ENCODE assay signal across 8 mouse cellular contexts in the genomic region with DNA sequence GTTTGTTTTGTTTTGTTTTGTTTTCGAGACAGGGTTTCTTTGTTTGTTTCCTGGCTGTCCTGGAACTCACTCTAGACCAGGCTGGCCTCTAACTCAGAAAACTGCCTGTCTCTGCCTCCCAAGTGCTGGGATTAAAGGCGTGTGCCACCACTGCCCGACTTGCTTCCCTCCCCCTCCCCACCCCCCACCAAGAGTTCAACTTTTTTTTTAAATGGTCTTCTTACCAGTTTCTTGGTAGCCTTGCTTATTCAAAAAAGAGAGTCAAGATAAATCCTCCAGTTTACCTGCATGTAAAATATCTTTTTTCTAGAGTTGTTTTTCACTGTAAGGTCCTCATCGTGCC. TPM values are rescaled to one million over a fixed set of nuclear protein-coding genes. Genes with fewer than 3 reads are reported as not detected.
DNase-seq lines count a peak whose midpoint lies in the region; ATAC-seq and TF ChIP-seq lines count a peak whose summit lies in the region.

No protein-coding gene starts in this region.

- H3K4me1 ChIP-seq in kidney, embryonic 14.5 days (ENCODE audit: control insufficient read depth, insufficient read depth, low read length) = peaks cover 6% of the 10 kb centered on the region
- 0 out of 2 replicates have a peak, but pooled peaks cover 2% of the 10 kb centered on the region for H3K4me1 ChIP-seq in bone marrow, adult 2 months (ENCODE audit: control insufficient read depth, insufficient read depth, low read length)
- H3K4me1 ChIP-seq in hindbrain, embryonic 14.5 days (replicated peaks; ENCODE audit: control insufficient read depth, insufficient read depth, low read length) = peaks cover 9% of the 10 kb centered on the region
- H3K4me1 ChIP-seq in midbrain, embryonic 14.5 days (ENCODE audit: control insufficient read depth, insufficient read depth, low read length) = peaks cover 8% of the 10 kb centered on the region

- H3K36me3 ChIP-seq in kidney, embryonic 14.5 days (ENCODE audit: control insufficient read depth, insufficient read depth, low read length) = peaks cover 36% of the 10 kb centered on the region
- H3K36me3 ChIP-seq in hindbrain, embryonic 14.5 days (replicated peaks; ENCODE audit: control insufficient read depth, insufficient read depth) = peaks cover 32% of the 10 kb centered on the region
- peaks cover 29% of the 10 kb centered on the region for H3K36me3 ChIP-seq in midbrain, embryonic 14.5 days (ENCODE audit: control insufficient read depth, insufficient read depth, low read length)

- no peaks in the 10 kb centered on the region for H3K27me3 ChIP-seq in kidney, embryonic 14.5 days (ENCODE audit: control insufficient read depth, insufficient read depth, low read length)
- H3K27me3 ChIP-seq in hindbrain, embryonic 14.5 days (ENCODE audit: control insufficient read depth, insufficient read depth, low read length) = no peaks in the 10 kb centered on the region
- H3K27me3 ChIP-seq in midbrain, embryonic 14.5 days (ENCODE audit: control insufficient read depth, insufficient read depth, low read length) = no peaks in the 10 kb centered on the region

- H3K27ac ChIP-seq in kidney, embryonic 14.5 days (ENCODE audit: low read depth, low read length) = no peak overlapping the region
- no peak overlapping the region for H3K27ac ChIP-seq in bone marrow, adult 2 months (ENCODE audit: control insufficient read depth, insufficient read depth, low read depth, low read length, poor library complexity)
- no peak overlapping the region for H3K27ac ChIP-seq in hindbrain, embryonic 14.5 days
- H3K27ac ChIP-seq in midbrain, embryonic 14.5 days (replicated peaks; ENCODE audit: low read depth, low read length) = no peak overlapping the region

- H3K4me3 ChIP-seq in kidney, embryonic 14.5 days (ENCODE audit: low read length) = peak overlapping the region; percentile 95
- peak overlapping the region; percentile 77 for H3K4me3 ChIP-seq in bone marrow, adult 2 months (replicated peaks; ENCODE audit: control insufficient read depth, low read depth, low read length)
- peak overlapping the region; percentile 85 for H3K4me3 ChIP-seq in hindbrain, embryonic 14.5 days (replicated peaks; ENCODE audit: low read length)
- peak overlapping the region; percentile 92 for H3K4me3 ChIP-seq in midbrain, embryonic 14.5 days (replicated peaks; ENCODE audit: low read depth, low read length)

- peaks cover 10% of the 10 kb centered on the region for H3K9me3 ChIP-seq in kidney, embryonic 14.5 days (ENCODE audit: control insufficient read depth, low read length)
- 0 out of 2 replicates have a peak, but pooled peaks cover 2% of the 10 kb centered on the region for H3K9me3 ChIP-seq in hindbrain, embryonic 14.5 days (ENCODE audit: control insufficient read depth, low read length)
- H3K9me3 ChIP-seq in midbrain, embryonic 14.5 days (ENCODE audit: control insufficient read depth, low read length) = no peaks in the 10 kb centered on the region; the same call in 1 of the 2 replicates

- 18% methylated on average over 4 of the region's 4 CpGs for WGBS in kidney, embryonic 14.5 days
- WGBS in bone marrow, adult 2 months = 14% methylated on average over 4 of the region's 4 CpGs
- 17% methylated on average over 4 of the region's 4 CpGs for WGBS in hindbrain, embryonic 14.5 days
- 16% methylated on average over 4 of the region's 4 CpGs for WGBS in midbrain, embryonic 14.5 days

- TF ChIP-seq CTCF in bone marrow, adult 2 months (IDR thresholded peaks at IDR 0.05; ENCODE audit: control insufficient read depth, insufficient read depth, low read length) = no peak

- H3K4me2 ChIP-seq in kidney, embryonic 14.5 days (replicated peaks; ENCODE audit: low read depth, low read length) = peak overlapping the region; percentile 38
- peak overlapping the region; percentile 94 for H3K4me2 ChIP-seq in hindbrain, embryonic 14.5 days (replicated peaks)
- peak overlapping the region; percentile 84 for H3K4me2 ChIP-seq in midbrain, embryonic 14.5 days (ENCODE audit: low read length)

- peak; percentile 62 for ATAC-seq in kidney, embryonic 14.5 days (ENCODE audit: low FRiP score, low TSS enrichment)
- peak; percentile 82 for ATAC-seq in hindbrain, embryonic 14.5 days (ENCODE audit: low FRiP score)
- peak; percentile 68; the same call in 1 of the 2 replicates for ATAC-seq in midbrain, embryonic 14.5 days (ENCODE audit: low FRiP score, low TSS enrichment)
- ATAC-seq in erythroid progenitor cell, adult 5-6 weeks (replicated peaks; ENCODE audit: low FRiP score, poor library complexity, severe bottlenecking) = no peak

- H3K9ac ChIP-seq in kidney, embryonic 14.5 days (ENCODE audit: low read depth, low read length) = peak overlapping the region; percentile 91; the same call in 1 of the 2 replicates
- H3K9ac ChIP-seq in hindbrain, embryonic 14.5 days = peak overlapping the region; percentile 79; the same call in 1 of the 2 replicates
- H3K9ac ChIP-seq in midbrain, embryonic 14.5 days (replicated peaks; ENCODE audit: low read length) = peak overlapping the region; percentile 84; the same call in 1 of the 2 replicates

- TF ChIP-seq POLR2A in bone marrow, adult 2 months (IDR thresholded peaks at IDR 0.05; ENCODE audit: borderline replicate concordance, control insufficient read depth, low read depth, low read length) = no peak

- no peak for DNase-seq in kidney, postnatal 25 days
- no peak for DNase-seq in hindbrain, embryonic 14.5 days (ENCODE audit: low spot score)
- no peak for DNase-seq in midbrain, embryonic 14.5 days
- DNase-seq in ovary, postnatal 10 days (ENCODE audit: low spot score) = no peak
- no peak for DNase-seq in cerebellum, postnatal 14 days

RNA-seq across cellular contexts. Expression of a gene that starts 0.3 kb away (rescaled TPM):
- 142 and 151 TPM in 2 replicates for polyA plus RNA-seq in kidney, embryonic 14.5 days (2014; fragmentation: Nextera tagmentation; extraction: Ambion mirVana)
- polyA plus RNA-seq in bone marrow, adult 2 months (2011; ENCODE audit: insufficient read depth, insufficient read length, low replicate concordance, missing spikeins) = 10.7 and 17.6 TPM in 2 replicates
- polyA plus RNA-seq in hindbrain, embryonic 14.5 days (2014; fragmentation: Nextera tagmentation; extraction: Ambion mirVana) = 92.9 and 98.6 TPM in 2 replicates
- 114 and 121 TPM in 2 replicates for polyA plus RNA-seq in midbrain, embryonic 14.5 days (2014; fragmentation: Nextera tagmentation; extraction: Ambion mirVana)
- 4.2 and 6.8 TPM in 2 replicates for total RNA-seq in erythroid progenitor cell, adult 5-6 weeks (2015; ENCODE audit: low replicate concordance)
- 10.2 and 11.4 TPM in 2 replicates for total RNA-seq in erythroid progenitor cell, adult 5-6 weeks (2017; ENCODE audit: low replicate concordance)

RNA-seq across cellular contexts. Expression of a gene that starts 34.6 kb away (rescaled TPM):
- polyA plus RNA-seq in kidney, embryonic 14.5 days (2014; fragmentation: Nextera tagmentation; extraction: Ambion mirVana) = 14.0 and 17.9 TPM in 2 replicates
- polyA plus RNA-seq in bone marrow, adult 2 months (2011; ENCODE audit: insufficient read depth, insufficient read length, low replicate concordance, missing spikeins) = 3.2 and 4.2 TPM in 2 replicates
- 27.2 and 28.5 TPM in 2 replicates for polyA plus RNA-seq in hindbrain, embryonic 14.5 days (2014; fragmentation: Nextera tagmentation; extraction: Ambion mirVana)
- polyA plus RNA-seq in midbrain, embryonic 14.5 days (2014; fragmentation: Nextera tagmentation; extraction: Ambion mirVana) = 23.3 and 27.9 TPM in 2 replicates
- total RNA-seq in erythroid progenitor cell, adult 5-6 weeks (2015; ENCODE audit: low replicate concordance) = 4.3 and 15.1 TPM in 2 replicates
- 2.3 and 8.8 TPM in 2 replicates for total RNA-seq in erythroid progenitor cell, adult 5-6 weeks (2017; ENCODE audit: low replicate concordance)

Comparison
In these comparisons a context has a peak if more than half of its experiments do, and no peak if none do; other contexts are left out.
1. H3K4me2 ChIP-seq: peak in every context shown above with its lines; median percentile 94 in hindbrain, embryonic 14.5 days; 84 in midbrain, embryonic 14.5 days; 38 in kidney, embryonic 14.5 days.